Mouse (Mus musculus): ENCODE results near the gene Mbnl1. TPM values are rescaled to one million over a fixed set of nuclear protein-coding genes. Genes with fewer than 3 reads are reported as not detected.
"Not testable (repeated sequence)": the region's sequence is repeated elsewhere in the genome, so short reads cannot be mapped to it uniquely, and the experiment has no call there.

The Mbnl1 gene
- 33.8 and 39.7 TPM in 2 replicates for polyA plus RNA-seq (2012; rRNA removed)

DNA sequence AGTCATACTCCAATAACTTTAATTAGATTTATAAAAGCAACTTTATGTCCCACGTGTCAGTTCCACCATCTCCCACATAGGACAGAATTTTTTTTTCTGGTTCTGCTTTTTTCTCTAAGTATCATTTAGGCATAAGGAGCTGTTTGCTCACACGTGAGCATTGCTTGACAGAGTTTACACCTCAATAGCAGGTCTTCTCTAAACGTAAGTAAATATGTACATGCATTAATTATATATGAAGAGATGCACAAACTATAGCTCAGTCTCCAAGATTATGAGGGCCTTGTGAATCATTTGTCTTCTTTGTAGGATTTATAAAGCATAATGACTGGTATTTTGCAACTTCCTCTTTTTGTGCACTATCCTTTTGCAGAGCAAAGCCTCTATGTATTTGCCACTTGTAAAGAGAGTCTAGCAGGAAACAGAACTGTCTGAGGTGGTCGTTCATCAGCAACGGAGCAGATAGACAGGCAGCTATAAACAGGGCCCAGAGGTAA lies at the start of gene Mbnl1:
Gene Mbnl1 (plus strand): TSS at position 150 of the 497 bp plus-strand sequence.
- DNase-seq (ENCODE audit: extremely low spot score in 1 of 2, low spot score in 1 of 2) = no peak

DNA sequence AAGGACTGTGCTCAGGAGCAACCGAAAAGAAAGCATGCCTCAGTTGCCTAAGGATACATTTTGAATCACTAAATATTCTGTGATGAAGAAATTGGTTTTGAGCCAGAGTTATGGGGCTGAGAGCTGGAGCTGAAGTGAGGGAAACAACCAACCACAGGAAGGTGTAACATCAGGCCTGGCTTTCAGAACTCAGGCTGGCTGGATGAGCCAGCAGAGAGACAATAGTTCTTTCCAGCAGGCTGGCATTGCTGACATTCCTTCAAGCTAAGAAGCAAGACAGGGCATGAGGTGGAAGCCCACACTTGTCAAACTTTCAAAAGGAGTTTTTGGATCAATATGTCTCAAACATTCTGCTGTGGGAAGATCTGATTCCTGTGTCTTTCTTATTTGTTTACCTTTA lies 48.5 kb upstream of the Mbnl1 start:
- DNase-seq (ENCODE audit: extremely low spot score in 1 of 2, low spot score in 1 of 2) = no peak

DNA sequence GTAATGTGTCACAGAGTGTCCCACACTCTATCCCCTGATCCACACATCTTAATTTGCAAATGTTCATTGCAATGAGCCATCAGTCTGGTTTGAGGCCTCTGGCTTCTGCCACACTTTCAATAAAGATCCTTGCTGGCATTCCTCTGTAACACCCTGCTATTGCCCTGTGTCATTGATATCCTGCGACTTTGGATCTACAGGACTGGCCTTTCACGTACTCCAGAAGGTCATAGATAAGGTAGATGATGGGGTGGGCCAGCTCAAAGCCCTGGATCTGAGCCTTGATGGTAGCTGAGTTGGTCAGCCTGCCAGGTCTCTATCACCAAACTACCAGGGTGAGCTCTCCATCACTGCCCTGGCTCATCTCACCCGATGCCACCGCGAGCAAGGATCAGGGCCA lies 43.6 kb upstream of the Mbnl1 start:
- DNase-seq (ENCODE audit: extremely low spot score in 1 of 2, low spot score in 1 of 2) = no peak

DNA sequence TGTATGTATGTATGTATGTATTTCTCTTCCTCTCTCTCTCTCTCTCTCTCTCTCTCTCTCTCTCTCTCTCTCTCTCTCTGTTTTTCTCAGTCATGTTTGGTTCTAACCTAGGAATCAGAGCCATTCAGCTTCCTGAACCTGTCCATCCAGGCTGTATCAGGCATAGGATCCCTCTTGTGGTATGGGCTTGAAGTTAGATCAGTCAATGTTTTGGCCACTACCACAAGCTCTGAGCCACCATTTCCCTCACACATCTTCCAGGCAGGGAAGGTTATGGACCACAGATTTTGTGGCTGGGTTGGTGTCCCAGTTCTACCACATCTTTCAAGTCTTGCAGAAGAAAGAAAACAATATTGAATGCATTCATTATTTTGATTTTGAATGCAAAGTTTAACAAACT lies 35.4 kb upstream of the Mbnl1 start:
- DNase-seq (ENCODE audit: extremely low spot score in 1 of 2, low spot score in 1 of 2) = no peak

DNA sequence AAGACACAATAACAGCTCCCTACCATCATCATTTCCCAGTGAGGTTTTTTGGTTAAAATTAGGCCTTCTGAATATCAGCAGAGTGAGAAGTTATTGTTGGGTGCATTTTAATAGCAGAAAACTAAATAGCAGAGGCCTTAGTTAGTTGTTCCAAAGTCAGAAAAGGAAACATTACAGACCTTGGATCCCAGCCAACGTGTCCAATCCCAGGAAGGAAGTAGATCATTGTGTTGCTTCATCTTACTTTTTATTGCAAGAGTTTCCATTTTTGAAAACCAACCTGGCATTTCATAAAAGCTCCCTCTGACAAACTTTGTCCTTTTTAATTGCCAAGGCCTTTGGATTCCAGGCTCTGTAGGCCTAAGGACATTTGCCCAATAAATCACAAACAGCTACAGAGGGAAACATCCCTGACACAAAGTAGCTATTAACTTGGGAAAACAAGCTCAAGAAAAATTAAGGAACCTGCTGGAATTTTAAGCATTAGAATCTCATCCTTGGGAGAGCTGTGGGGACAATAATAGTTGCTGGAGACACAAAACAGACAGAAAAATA lies 34.9 kb upstream of the Mbnl1 start:
- peak in 1 of 2 experiments; percentile 7 for DNase-seq (ENCODE audit: extremely low spot score in 1 of 2, low spot score in 1 of 2)

DNA sequence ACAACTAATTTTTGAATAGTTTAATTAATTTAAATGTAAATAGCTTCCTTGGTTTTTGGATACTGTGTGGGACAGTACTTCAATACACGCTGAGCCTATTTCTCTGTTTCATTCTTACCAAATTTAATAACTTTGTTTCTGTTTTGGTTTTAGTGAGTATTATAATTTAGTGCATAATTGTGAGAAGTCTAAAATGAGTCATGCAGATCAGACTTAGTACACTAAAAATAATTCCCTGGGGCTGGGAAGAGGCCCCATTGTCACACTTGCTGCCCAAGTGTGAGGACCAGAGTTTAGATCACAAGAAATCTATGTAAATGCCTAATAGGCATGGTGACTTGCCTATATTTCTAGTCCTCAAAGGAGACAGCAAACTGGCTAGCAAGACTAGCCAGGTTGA lies 33.9 kb upstream of the Mbnl1 start:
- no peak for DNase-seq (ENCODE audit: extremely low spot score in 1 of 2, low spot score in 1 of 2)

DNA sequence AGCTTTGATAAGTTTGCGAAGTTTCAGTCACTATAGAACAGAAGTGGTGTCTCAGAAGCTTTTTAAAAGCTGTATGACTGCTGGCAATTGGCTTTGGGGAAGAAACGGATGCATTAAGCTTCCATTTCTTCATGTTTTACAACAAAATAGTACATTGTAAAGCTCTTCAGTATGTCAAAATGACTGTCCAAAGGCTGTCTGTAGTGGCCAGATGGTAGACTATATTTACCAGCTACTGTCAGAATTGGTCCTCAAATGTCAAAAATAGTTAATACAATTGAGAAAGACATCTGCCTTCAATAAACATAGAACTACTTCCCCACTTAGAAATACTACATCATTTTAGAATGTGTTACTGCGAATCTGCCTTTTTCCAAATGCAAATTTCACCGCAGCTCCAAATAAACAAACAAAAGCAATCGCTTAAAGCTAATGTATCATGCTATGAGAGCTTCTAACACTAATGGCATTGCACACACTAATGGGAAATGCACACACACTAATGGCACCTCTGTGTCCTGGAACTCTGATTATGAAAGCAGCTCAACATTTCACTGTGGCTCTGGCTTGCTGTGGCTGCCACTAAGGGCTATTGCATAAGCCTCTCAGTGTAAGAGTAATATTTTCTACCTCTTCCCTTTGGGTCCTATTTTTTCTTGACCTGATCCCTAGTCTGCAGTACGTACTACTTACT lies 10.7 kb upstream of the Mbnl1 start:
- DNase-seq (ENCODE audit: extremely low spot score in 1 of 2, low spot score in 1 of 2) = no peak

DNA sequence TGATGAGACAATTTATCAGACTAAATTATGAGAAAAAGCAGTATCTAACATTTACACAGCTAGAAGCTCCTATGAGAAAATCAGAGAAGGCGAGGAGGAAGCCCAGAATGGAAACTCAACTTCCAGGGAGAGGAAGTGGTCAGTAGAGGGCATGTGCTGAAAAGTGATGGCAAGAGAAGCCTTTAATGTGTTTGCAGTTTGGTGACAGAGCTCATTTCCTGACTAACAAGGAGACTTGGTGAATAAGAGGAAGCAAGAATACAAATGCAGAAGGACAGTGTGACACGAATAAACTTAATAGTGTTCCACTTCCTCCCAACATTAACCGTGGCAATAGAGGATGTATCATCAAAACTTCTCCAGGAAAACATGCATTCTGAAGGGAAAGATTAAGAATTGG lies 4.0 kb upstream of the Mbnl1 start:
- not testable (repeated sequence) for DNase-seq (ENCODE audit: extremely low spot score in 1 of 2, low spot score in 1 of 2)

DNA sequence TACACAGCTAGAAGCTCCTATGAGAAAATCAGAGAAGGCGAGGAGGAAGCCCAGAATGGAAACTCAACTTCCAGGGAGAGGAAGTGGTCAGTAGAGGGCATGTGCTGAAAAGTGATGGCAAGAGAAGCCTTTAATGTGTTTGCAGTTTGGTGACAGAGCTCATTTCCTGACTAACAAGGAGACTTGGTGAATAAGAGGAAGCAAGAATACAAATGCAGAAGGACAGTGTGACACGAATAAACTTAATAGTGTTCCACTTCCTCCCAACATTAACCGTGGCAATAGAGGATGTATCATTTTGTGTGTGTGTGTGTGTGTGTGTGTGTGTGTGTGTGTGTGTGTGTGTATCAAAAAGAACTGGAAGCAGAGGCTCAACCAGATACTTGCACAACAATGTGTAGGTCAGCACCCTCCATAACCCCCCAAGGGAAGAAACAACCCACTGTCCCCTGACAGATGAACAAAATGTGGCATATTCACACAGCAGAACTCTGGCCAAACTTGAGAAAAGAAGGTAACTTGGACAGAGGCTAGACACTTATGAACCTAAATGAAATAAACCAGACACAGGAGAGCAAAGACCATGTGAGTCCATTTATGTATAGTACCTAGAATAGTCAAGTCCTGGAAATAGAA lies 3.3 kb upstream of the Mbnl1 start:
- not testable (repeated sequence) for DNase-seq (ENCODE audit: extremely low spot score in 1 of 2, low spot score in 1 of 2)

DNA sequence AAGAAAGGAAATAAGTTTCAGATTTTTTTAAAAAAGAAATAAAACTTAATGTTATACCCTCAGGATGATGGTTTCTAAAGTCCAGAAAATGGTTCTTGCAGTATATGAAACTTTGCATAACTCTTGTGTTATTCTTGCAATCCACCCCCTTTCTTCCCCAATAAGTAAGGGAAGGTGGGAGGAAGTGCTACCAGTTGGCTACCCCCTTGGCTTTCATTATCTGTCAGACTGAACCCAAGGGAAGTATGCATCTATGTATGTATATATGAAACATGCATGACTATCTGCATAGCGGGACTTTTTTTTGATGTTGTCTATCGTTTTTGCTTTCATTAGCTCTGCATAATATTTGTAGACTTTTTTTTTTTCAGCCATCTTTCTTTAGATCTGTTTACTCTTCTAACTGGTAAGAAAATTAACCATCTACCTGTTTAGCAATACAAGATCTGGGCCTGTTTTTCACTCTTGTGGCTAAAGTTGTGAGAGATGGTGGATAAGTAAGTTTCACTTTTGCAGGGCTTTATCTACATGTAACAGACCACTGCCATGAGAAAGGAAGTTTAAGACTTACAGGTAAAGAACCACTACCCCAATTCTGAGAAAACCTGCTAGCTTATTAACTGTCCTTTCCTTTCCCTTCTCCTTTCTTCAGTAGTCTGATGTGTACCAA lies 484 bp upstream of the Mbnl1 start:
- DNase-seq (ENCODE audit: extremely low spot score in 1 of 2, low spot score in 1 of 2) = no peak

DNA sequence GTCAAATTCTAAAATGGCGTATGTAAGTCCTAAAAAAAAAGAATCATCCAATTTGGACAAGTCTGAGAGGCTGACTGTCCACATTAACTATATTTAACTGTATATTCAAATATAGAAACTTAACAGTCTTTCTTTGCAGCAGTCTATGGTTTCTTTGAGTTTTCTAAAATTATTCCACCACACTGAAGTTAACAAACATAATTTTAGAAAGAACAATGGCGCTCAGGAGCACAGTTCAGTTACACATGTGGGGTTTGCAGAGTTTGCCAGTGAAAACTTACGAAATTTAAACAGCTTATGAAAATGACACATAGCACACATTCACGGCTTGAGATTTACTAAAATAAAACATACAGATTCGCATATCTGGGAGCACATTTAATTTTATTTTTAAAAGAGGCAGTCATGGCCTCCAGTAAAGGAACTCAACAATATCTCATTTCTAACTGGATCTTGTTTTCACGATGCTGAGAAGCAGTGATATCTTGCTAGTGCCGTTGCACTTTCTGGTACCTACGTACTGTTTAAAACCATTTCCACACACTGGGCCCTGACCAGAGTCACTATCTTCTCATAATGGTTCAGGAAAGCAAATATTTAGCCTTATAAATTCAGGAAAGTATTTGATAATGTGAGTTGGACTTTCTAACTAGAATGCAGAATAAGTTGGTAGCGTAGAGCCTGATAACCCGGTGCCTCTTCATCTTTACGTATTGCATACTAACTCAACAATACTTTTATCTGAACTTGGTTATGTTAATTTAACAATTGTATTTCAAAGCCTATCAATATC lies 1.4 kb downstream of the Mbnl1 start:
- DNase-seq (ENCODE audit: extremely low spot score in 1 of 2, low spot score in 1 of 2) = peak in 1 of 2 experiments; percentile 28

DNA sequence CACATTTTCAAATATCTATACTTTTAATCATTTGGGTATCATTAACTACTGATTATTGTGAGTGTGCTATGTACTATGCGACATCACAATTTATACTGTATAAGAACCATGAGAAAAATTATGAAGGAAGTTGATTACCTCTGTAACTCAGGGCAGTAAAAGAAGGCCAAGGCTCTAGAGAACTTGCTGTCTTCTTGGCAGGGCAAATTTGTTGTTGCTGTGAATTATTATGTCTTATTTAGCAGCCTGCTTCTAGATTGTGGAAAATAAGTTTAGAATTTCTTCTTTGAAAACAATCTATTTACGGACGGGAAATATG lies 2.0 kb downstream of the Mbnl1 start:
- DNase-seq (ENCODE audit: extremely low spot score in 1 of 2, low spot score in 1 of 2) = no peak

DNA sequence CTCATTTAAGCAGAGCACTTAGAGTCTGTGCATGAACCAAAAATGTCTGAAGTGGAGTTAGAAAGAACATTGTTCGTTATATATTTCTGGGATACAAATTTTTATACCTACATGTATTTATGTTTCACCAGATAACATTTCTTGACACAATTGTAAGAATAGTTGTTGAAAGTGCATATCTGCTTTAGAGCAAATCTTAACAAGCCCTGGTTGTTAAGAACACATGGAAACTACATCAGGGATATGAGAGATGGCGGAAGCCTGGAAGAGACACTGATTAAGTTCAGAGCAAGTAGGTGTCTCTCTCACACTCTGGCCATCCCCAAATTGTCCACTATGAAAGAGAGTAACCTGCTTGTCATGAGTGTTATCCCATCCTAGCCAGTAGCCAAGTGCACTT lies 2.4 kb downstream of the Mbnl1 start:
- DNase-seq (ENCODE audit: extremely low spot score in 1 of 2, low spot score in 1 of 2) = no peak

DNA sequence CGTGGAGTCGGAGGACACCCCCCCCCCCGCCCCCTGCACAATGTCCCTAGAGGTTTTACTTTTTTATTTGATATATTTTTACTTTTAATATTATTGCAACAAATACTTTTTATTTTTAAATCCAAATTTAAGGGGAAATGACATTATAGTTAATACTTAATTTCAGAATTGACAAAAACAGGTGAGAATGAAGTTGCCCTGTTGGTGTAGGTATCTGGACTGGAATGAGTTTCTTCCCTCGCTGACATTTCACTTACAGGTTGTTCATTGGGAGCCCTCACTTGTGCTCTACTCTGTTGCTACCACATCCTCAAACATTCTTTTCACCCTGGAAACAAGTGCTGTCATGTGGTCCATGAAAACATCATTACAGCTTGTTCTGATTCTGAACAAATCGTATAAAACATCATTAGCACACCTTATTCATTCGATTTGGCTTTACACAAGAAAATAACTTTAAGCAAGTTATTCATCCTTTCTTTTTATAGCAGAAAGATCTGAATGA lies 4.2 kb downstream of the Mbnl1 start:
- no peak for DNase-seq (ENCODE audit: extremely low spot score in 1 of 2, low spot score in 1 of 2)

DNA sequence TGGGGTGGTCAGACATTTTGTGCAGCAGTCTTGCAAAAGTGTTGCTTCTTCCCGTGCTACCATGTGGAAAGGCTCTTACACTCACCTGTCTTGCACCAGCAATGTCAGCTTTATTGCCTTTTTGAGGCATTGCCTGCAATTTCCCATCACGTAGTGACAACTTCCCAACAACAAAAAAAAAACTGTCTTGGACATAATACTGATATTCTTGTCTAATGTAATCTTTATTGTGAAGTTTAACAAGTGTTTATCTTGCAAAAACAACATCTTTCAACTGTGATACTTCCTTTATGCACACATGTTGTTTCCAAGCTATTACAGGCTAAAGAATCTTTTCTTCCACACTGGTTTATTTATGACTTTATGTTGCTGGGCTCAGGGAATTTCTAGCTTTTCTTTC lies 5.8 kb downstream of the Mbnl1 start:
- DNase-seq (ENCODE audit: extremely low spot score in 1 of 2, low spot score in 1 of 2) = no peak

DNA sequence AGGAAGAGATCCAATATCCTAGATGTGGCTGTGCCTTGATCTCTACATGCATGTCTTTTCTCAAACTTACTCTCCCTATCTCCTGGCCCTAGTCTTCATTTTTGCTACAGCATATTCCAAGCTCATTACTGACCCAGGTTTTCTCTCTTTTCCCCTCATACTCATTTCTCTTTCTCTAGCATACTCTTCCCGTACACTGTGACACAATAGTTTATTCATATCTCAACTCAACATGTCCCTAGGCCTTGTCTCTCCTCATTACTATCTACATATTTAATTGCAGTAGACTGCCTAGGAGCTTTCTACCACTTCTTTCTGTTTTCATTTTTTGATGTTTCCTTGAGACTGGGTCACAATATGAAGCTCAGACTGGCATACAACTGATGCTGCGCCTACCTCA lies 8.1 kb downstream of the Mbnl1 start:
- DNase-seq (ENCODE audit: extremely low spot score in 1 of 2, low spot score in 1 of 2) = no peak

DNA sequence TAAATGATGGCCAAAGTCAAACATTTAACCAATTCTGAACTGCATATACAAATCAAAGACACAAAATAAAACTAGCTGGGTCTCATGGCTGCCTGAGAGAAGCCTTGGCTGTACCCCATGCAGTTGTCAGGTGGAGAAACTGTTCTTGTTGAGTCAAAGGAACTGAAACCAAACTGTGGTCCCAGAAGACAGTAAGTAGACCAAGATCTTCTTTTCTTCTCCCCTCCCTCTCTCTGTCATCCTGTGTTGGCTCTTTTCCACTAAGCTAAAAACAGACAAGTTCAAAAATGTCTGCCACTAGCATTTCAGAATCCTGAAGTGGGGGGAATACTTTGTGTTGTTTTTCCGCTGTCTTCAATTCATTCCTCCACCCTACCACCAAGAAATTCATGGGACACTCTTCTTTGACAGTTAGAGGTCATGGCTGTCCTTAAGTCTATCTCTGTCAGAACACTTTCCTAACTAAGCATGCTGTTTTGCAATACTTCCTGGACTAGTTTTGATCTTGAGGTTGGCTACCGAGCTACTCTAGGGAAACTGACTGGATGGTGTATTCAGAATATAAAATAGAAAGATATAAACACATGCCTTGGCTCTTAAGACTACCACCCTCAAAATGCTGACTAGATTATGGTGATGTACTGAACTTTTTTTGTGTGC lies 9.2 kb downstream of the Mbnl1 start:
- no peak for DNase-seq (ENCODE audit: extremely low spot score in 1 of 2, low spot score in 1 of 2)

DNA sequence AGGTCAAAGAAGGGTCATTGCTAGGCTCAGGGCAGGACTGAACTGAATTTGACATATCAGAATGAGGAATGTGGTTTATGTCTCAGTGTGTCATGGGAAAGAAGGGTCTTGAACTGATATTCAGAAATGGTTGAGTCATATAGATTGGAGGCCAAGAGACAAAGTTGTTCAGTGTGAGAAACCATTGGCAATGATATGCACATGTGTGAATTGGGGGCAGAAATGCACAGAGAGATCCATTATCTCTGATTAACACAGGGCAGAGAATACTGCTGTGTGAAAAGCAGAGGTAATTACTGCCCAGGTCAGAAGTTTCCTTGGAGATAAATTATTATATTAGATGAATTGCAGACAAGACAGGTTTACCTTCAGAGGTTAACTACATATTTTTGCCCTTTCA lies 10.7 kb downstream of the Mbnl1 start:
- no peak for DNase-seq (ENCODE audit: extremely low spot score in 1 of 2, low spot score in 1 of 2)

DNA sequence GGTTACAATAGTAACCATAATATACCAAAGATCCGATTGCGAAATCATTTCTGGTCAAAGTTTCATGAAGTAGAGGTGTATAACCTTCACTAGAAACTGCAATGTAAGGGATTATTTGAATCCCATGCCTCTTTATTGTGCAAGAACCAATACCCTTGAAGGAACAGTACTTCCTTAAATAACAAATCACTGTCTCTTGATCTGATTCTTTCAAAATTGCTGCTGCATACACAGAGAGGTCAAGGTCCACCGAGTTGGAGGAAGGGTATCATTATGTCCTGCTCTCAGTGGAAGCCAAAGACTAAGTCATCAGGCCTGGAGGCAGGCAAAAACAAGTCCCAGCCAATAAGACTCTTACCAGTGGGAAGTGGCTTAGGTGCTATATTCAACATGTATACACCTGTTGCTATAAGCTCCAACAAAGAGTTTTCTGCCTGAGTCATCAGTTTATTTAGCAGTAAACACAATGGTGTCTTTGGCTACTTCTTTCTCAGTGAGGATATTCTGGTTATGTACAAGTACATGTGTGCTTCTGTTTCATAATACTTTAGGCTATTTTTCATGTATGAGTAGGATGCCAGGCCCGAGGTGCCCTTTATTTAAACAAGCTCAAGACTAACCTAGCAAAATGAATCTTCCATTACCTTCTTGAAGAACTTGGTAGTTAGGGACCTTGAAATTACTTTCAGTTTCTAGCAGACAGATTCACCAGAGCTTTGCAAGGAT lies 13.5 kb downstream of the Mbnl1 start:
- no peak for DNase-seq (ENCODE audit: extremely low spot score in 1 of 2, low spot score in 1 of 2)

Measured in frontal cortex, adult 2 months (tissue).